Mouse (Mus musculus): ENCODE results near the gene Stradb. TPM values are rescaled to one million over a fixed set of nuclear protein-coding genes. Genes with fewer than 3 reads are reported as not detected.
A peak's percentile ranks its signal among the peaks of the same experiment; 100 is the strongest.

Gene Stradb
- polyA plus RNA-seq, 1 experiment from 2014 or later = 33.9 TPM

- 53% methylated on average over 5 of the region's 5 CpGs for WGBS
- Histone ChIP-seq H3K27ac (replicated peaks in 1 of 2; ENCODE audit: control insufficient read depth in 1 of 2, insufficient read depth in 1 of 2, low read depth in 2 of 2, low read length in 2 of 2) (0 out of 4 replicates have a peak overlapping the region, but pooled peaks of 1 of the 2 experiments have one; percentile 14), H3K9ac (ENCODE audit: low read length) (no peak overlapping the region)
Measured at GRCm38 (mm10) chr1:58962418-58962817, 10.9 kb upstream of the Stradb start.

GRCm38 (mm10) chr1:58962865-58963264 lies 10.5 kb upstream of the Stradb start:
- no peak for ATAC-seq (ENCODE audit: insufficient number of reproducible peaks, insufficient read depth, low FRiP score, low read depth)
- no peaks in the 10 kb centered on the region for H3K27me3 ChIP-seq (ENCODE audit: control insufficient read depth, insufficient read depth, low read length)
- no peak overlapping the region for H3K27ac ChIP-seq (replicated peaks in 1 of 2; ENCODE audit: control insufficient read depth in 1 of 2, insufficient read depth in 1 of 2, low read depth in 2 of 2, low read length in 2 of 2)
- H3K4me1 ChIP-seq (ENCODE audit: control insufficient read depth in 2 of 2, insufficient read depth in 2 of 2, low read length in 2 of 2) = peaks cover 8 to 50% of the 10 kb centered on the region in 2 experiments
- no peak overlapping the region for H3K4me3 ChIP-seq (ENCODE audit: control insufficient read depth in 1 of 2, insufficient read depth in 1 of 2, low read depth in 1 of 2, low read length in 2 of 2)
- H3K9me3 ChIP-seq (ENCODE audit: control insufficient read depth, low read length) = no peaks in the 10 kb centered on the region
- no peaks in the 10 kb centered on the region for H3K36me3 ChIP-seq (ENCODE audit: control insufficient read depth, insufficient read depth, low read length)
- no peak overlapping the region for H3K4me2 ChIP-seq (ENCODE audit: low read length)
- H3K9ac ChIP-seq (ENCODE audit: low read length) = no peak overlapping the region

More at GRCm38 (mm10) chr1:58962418-58962817, 10.9 kb upstream of the Stradb start:
- Histone ChIP-seq H3K36me3 (ENCODE audit: control insufficient read depth, insufficient read depth, low read length) (no peaks in the 10 kb centered on the region), H3K4me2 (ENCODE audit: low read length) (no peak overlapping the region), H3K4me1 (ENCODE audit: control insufficient read depth in 2 of 2, insufficient read depth in 2 of 2, low read length in 2 of 2) (peaks cover 9 to 49% of the 10 kb centered on the region in 2 experiments), H3K4me3 (ENCODE audit: control insufficient read depth in 1 of 2, insufficient read depth in 1 of 2, low read depth in 1 of 2, low read length in 2 of 2) (no peak overlapping the region), H3K9me3 (ENCODE audit: control insufficient read depth, low read length) (no peaks in the 10 kb centered on the region), H3K27me3 (ENCODE audit: control insufficient read depth, insufficient read depth, low read length) (no peaks in the 10 kb centered on the region)
- no peak for ATAC-seq (ENCODE audit: insufficient number of reproducible peaks, insufficient read depth, low FRiP score, low read depth)

- ATAC-seq (ENCODE audit: insufficient number of reproducible peaks, insufficient read depth, low FRiP score, low read depth) = no peak
- no peak overlapping the region for H3K27ac ChIP-seq (replicated peaks in 1 of 2; ENCODE audit: control insufficient read depth in 1 of 2, insufficient read depth in 1 of 2, low read depth in 2 of 2, low read length in 2 of 2)
- H3K4me2 ChIP-seq (ENCODE audit: low read length) = no peak overlapping the region
- no peaks in the 10 kb centered on the region for H3K36me3 ChIP-seq (ENCODE audit: control insufficient read depth, insufficient read depth, low read length)
- H3K4me1 ChIP-seq (ENCODE audit: control insufficient read depth in 2 of 2, insufficient read depth in 2 of 2, low read length in 2 of 2) = peaks cover 9 to 59% of the 10 kb centered on the region in 2 experiments
- H3K27me3 ChIP-seq (ENCODE audit: control insufficient read depth, insufficient read depth, low read length) = no peaks in the 10 kb centered on the region
- 26% methylated on average over 4 of the region's 4 CpGs for WGBS
- no peak overlapping the region for H3K4me3 ChIP-seq (ENCODE audit: control insufficient read depth in 1 of 2, insufficient read depth in 1 of 2, low read depth in 1 of 2, low read length in 2 of 2)
- no peaks in the 10 kb centered on the region for H3K9me3 ChIP-seq (ENCODE audit: control insufficient read depth, low read length)
- no peak overlapping the region for H3K9ac ChIP-seq (ENCODE audit: low read length)
Measured at GRCm38 (mm10) chr1:58967534-58967933, 5.8 kb upstream of the Stradb start.

GRCm38 (mm10) chr1:58970054-58970453 lies 3.3 kb upstream of the Stradb start:
- no peaks in the 10 kb centered on the region for H3K36me3 ChIP-seq (ENCODE audit: control insufficient read depth, insufficient read depth, low read length)
- peak overlapping the region; percentile 94 for H3K9ac ChIP-seq (ENCODE audit: low read length)
- whole genome bisulfite sequencing = 26% methylated on average over 5 of the region's 5 CpGs
- H3K4me2 ChIP-seq (ENCODE audit: low read length) = peak overlapping the region; percentile 75
- no peaks in the 10 kb centered on the region for H3K27me3 ChIP-seq (ENCODE audit: control insufficient read depth, insufficient read depth, low read length)
- peak overlapping the region in 1 of 2 experiments; percentile 10; a peak in 1 of 4 replicates for H3K4me3 ChIP-seq (ENCODE audit: control insufficient read depth in 1 of 2, insufficient read depth in 1 of 2, low read depth in 1 of 2, low read length in 2 of 2)
- H3K4me1 ChIP-seq (ENCODE audit: control insufficient read depth in 2 of 2, insufficient read depth in 2 of 2, low read length in 2 of 2) = peaks cover 9 to 54% of the 10 kb centered on the region in 2 experiments
- no peak for ATAC-seq (ENCODE audit: insufficient number of reproducible peaks, insufficient read depth, low FRiP score, low read depth)
- no peaks in the 10 kb centered on the region for H3K9me3 ChIP-seq (ENCODE audit: control insufficient read depth, low read length)
- H3K27ac ChIP-seq (replicated peaks in 1 of 2; ENCODE audit: control insufficient read depth in 1 of 2, insufficient read depth in 1 of 2, low read depth in 2 of 2, low read length in 2 of 2) = 0 out of 4 replicates have a peak overlapping the region, but pooled peaks of 1 of the 2 experiments have one; percentile 27

- no peaks in the 10 kb centered on the region for H3K27me3 ChIP-seq (ENCODE audit: control insufficient read depth, insufficient read depth, low read length)
- peak overlapping the region; percentile 13 to 93; a peak in 3 of 4 replicates for H3K4me3 ChIP-seq (ENCODE audit: control insufficient read depth in 1 of 2, insufficient read depth in 1 of 2, low read depth in 1 of 2, low read length in 2 of 2)
- peaks cover 9 to 54% of the 10 kb centered on the region in 2 experiments for H3K4me1 ChIP-seq (ENCODE audit: control insufficient read depth in 2 of 2, insufficient read depth in 2 of 2, low read length in 2 of 2)
- ATAC-seq (ENCODE audit: insufficient number of reproducible peaks, insufficient read depth, low FRiP score, low read depth) = no peak
- H3K27ac ChIP-seq (replicated peaks in 1 of 2; ENCODE audit: control insufficient read depth in 1 of 2, insufficient read depth in 1 of 2, low read depth in 2 of 2, low read length in 2 of 2) = no peak overlapping the region; a peak in 1 of 4 replicates
- whole genome bisulfite sequencing = 66% methylated on average over 6 of the region's 6 CpGs
- H3K4me2 ChIP-seq (ENCODE audit: low read length) = peak overlapping the region; percentile 75
- no peaks in the 10 kb centered on the region for H3K9me3 ChIP-seq (ENCODE audit: control insufficient read depth, low read length)
- peak overlapping the region; percentile 94 for H3K9ac ChIP-seq (ENCODE audit: low read length)
- H3K36me3 ChIP-seq (ENCODE audit: control insufficient read depth, insufficient read depth, low read length) = no peaks in the 10 kb centered on the region
Measured at GRCm38 (mm10) chr1:58971097-58971496, 2.2 kb upstream of the Stradb start.

- Histone ChIP-seq H3K36me3 (ENCODE audit: control insufficient read depth, insufficient read depth, low read length) (0 out of 2 replicates have a peak, but pooled peaks cover 3% of the 10 kb centered on the region), H3K27ac (replicated peaks in 1 of 2; ENCODE audit: control insufficient read depth in 1 of 2, insufficient read depth in 1 of 2, low read depth in 2 of 2, low read length in 2 of 2) (peak overlapping the region; percentile 77 to 93), H3K27me3 (ENCODE audit: control insufficient read depth, insufficient read depth, low read length) (no peaks in the 10 kb centered on the region), H3K4me2 (ENCODE audit: low read length) (peak overlapping the region; percentile 75), H3K9me3 (ENCODE audit: control insufficient read depth, low read length) (no peaks in the 10 kb centered on the region), H3K9ac (ENCODE audit: low read length) (peak overlapping the region; percentile 94), H3K4me1 (ENCODE audit: control insufficient read depth in 2 of 2, insufficient read depth in 2 of 2, low read length in 2 of 2) (peaks cover 9 to 39% of the 10 kb centered on the region in 2 experiments), H3K4me3 (ENCODE audit: control insufficient read depth in 1 of 2, insufficient read depth in 1 of 2, low read depth in 1 of 2, low read length in 2 of 2) (peak overlapping the region; percentile 70 to 93)
- under 1% methylated on average over 28 of the region's 28 CpGs for WGBS
- peak; percentile 24 for ATAC-seq (ENCODE audit: insufficient number of reproducible peaks, insufficient read depth, low FRiP score, low read depth)
Measured at GRCm38 (mm10) chr1:58972851-58973365, 414 bp upstream of the Stradb start.

GRCm38 (mm10) chr1:58982276-58982675 lies 9.0 kb downstream of the Stradb start:
- Histone ChIP-seq H3K27ac (replicated peaks in 1 of 2; ENCODE audit: control insufficient read depth in 1 of 2, insufficient read depth in 1 of 2, low read depth in 2 of 2, low read length in 2 of 2) (no peak overlapping the region), H3K4me3 (ENCODE audit: control insufficient read depth in 1 of 2, insufficient read depth in 1 of 2, low read depth in 1 of 2, low read length in 2 of 2) (no peak overlapping the region), H3K4me1 (ENCODE audit: control insufficient read depth in 2 of 2, insufficient read depth in 2 of 2, low read length in 2 of 2) (no peaks in the 10 kb centered on the region), H3K9me3 (ENCODE audit: control insufficient read depth, low read length) (no peaks in the 10 kb centered on the region), H3K4me2 (ENCODE audit: low read length) (no peak overlapping the region), H3K27me3 (ENCODE audit: control insufficient read depth, insufficient read depth, low read length) (no peaks in the 10 kb centered on the region), H3K9ac (ENCODE audit: low read length) (no peak overlapping the region), H3K36me3 (ENCODE audit: control insufficient read depth, insufficient read depth, low read length) (peaks cover 43% of the 10 kb centered on the region)
- WGBS = 73% methylated on average over 3 of the region's 3 CpGs
- no peak for ATAC-seq (ENCODE audit: insufficient number of reproducible peaks, insufficient read depth, low FRiP score, low read depth)

GRCm38 (mm10) chr1:58984586-58984985 lies 11.3 kb downstream of the Stradb start:
- peaks cover 45% of the 10 kb centered on the region for H3K36me3 ChIP-seq (ENCODE audit: control insufficient read depth, insufficient read depth, low read length)
- no peaks in the 10 kb centered on the region for H3K9me3 ChIP-seq (ENCODE audit: control insufficient read depth, low read length)
- H3K27me3 ChIP-seq (ENCODE audit: control insufficient read depth, insufficient read depth, low read length) = no peaks in the 10 kb centered on the region
- H3K27ac ChIP-seq (replicated peaks in 1 of 2; ENCODE audit: control insufficient read depth in 1 of 2, insufficient read depth in 1 of 2, low read depth in 2 of 2, low read length in 2 of 2) = no peak overlapping the region
- WGBS = 79% methylated on average over 5 of the region's 5 CpGs
- no peaks in the 10 kb centered on the region for H3K4me1 ChIP-seq (ENCODE audit: control insufficient read depth in 2 of 2, insufficient read depth in 2 of 2, low read length in 2 of 2)
- no peak overlapping the region for H3K4me3 ChIP-seq (ENCODE audit: control insufficient read depth in 1 of 2, insufficient read depth in 1 of 2, low read depth in 1 of 2, low read length in 2 of 2)
- no peak overlapping the region for H3K4me2 ChIP-seq (ENCODE audit: low read length)
- no peak for ATAC-seq (ENCODE audit: insufficient number of reproducible peaks, insufficient read depth, low FRiP score, low read depth)
- H3K9ac ChIP-seq (ENCODE audit: low read length) = no peak overlapping the region
